Mouse (Mus musculus): ENCODE measurements around the gene Map3k5. TPM values are rescaled to one million over a fixed set of nuclear protein-coding genes. Genes with fewer than 3 reads are reported as not detected.
A peak's percentile ranks its signal among the peaks of the same experiment; 100 is the strongest.

Map3k5 gene
- polyA plus RNA-seq, 1 experiment from 2014 or later = 3.1 TPM

DNA sequence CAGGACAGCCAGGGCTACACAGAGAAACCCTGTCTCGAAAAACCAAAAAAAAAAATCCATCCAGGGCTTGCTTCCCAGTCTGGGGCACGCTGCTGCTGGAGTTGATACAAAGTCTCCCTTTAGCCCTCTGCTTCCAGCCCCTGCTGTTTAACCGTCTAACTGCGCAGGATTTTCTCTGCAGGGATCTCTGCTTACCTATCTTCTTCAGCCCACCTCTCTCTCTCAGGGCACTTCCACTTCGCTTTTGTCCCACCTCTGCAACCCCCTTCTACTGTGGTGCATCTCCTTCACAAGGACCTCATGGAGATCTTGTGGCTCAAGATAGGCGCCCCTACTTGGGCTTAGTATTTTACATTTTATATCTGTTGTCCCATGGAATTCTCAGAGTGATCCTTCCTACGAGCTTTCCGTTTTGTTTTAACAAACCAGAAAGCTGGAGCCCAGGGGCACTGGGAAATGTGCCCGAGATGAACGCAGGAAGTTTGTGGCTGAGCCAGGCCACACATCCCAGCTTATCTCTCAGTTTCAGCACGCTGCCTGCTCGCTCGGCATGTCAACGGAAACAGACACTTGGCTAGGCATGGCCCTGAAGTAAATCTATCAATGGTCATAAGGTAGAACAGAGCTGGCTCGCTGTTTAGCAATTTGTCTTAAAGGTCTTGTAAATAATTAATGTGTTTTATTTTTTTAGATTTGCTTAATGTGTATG lies 201.2 kb downstream of the Map3k5 start:
- TF ChIP-seq CTCF (IDR thresholded peaks at IDR 0.05) (no peak), EP300 (IDR thresholded peaks at IDR 0.05) (no peak)
- Histone ChIP-seq H3K4me3 (ENCODE audit: low read depth, low read length) (no peak overlapping the region), H3K9ac (replicated peaks; ENCODE audit: low read depth) (no peak overlapping the region), H3K4me2 (replicated peaks; ENCODE audit: low read depth, low read length) (no peak overlapping the region), H3K36me3 (ENCODE audit: insufficient read depth, low read length) (0 out of 2 replicates have a peak, but pooled peaks cover 3% of the 10 kb centered on the region), H3K9me3 (ENCODE audit: low read length) (no peaks in the 10 kb centered on the region), H3K27ac (ENCODE audit: low read length) (no peak overlapping the region), H3K27me3 (replicated peaks; ENCODE audit: insufficient read depth, low read length) (no peaks in the 10 kb centered on the region), H3K4me1 (ENCODE audit: insufficient read depth, low read depth, low read length) (no peaks in the 10 kb centered on the region)
- DNase-seq (ENCODE audit: low spot score) = no peak
- ATAC-seq = no peak
- WGBS = 50% methylated on average over 15 of the region's 15 CpGs

DNA sequence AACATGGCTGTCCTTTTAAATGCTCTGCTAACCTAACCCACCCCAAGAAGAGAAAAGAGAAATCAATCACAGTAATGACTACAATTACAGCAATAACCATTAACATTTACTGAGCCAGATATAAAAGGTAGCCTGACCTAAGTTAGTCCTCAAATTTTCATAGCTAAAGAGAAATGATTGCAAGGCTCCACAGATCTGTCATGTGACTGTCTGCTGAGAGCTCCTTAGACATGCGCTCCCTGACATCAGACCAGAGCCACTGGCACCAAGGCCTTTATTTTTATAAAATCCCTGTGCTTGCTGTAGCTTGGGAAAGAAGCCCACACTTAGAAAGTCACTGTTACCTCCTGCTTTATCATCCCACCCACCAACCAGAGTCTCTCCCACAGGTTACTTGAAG lies 202.2 kb downstream of the Map3k5 start:
- DNase-seq (ENCODE audit: low spot score) = no peak
- H3K27ac ChIP-seq (ENCODE audit: low read length) = no peak overlapping the region
- no peaks in the 10 kb centered on the region for H3K27me3 ChIP-seq (replicated peaks; ENCODE audit: insufficient read depth, low read length)

DNA sequence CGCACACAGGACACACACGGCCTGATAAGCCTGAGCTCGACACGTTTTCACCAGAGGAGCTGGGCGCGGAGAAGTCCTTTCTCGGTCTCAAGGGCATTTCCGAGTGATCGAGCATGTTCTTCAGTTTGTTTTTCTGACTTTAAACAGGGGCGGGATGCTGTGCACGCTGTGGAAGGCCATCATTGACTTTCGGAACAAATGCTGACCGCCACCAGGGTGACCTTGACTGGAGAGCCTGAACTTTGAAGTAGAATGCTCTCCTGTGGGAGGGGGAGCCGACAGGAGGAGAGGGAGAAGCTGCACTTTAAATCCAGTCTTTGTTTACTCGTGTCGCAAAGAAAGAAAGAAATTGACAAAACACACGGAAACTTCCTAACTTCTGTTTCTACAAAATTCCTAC lies 207.1 kb downstream of the Map3k5 start:
- ATAC-seq (no peak), DNase-seq (ENCODE audit: low spot score) (no peak)
- Histone ChIP-seq H3K4me2 (replicated peaks; ENCODE audit: low read depth, low read length) (no peak overlapping the region), H3K27ac (ENCODE audit: low read length) (no peak overlapping the region), H3K36me3 (ENCODE audit: insufficient read depth, low read length) (0 out of 2 replicates have a peak, but pooled peaks cover 3% of the 10 kb centered on the region), H3K27me3 (replicated peaks; ENCODE audit: insufficient read depth, low read length) (no peaks in the 10 kb centered on the region), H3K4me3 (ENCODE audit: low read depth, low read length) (no peak overlapping the region), H3K4me1 (ENCODE audit: insufficient read depth, low read depth, low read length) (no peaks in the 10 kb centered on the region), H3K9ac (replicated peaks; ENCODE audit: low read depth) (no peak overlapping the region), H3K9me3 (ENCODE audit: low read length) (no peaks in the 10 kb centered on the region)
- WGBS = 50% methylated on average over 17 of the region's 17 CpGs
- TF ChIP-seq CTCF (IDR thresholded peaks at IDR 0.05) = no peak
- TF ChIP-seq EP300 (IDR thresholded peaks at IDR 0.05) = no peak

More for the DNA sequence above, 202.2 kb downstream of the Map3k5 start:
- 0 out of 2 replicates have a peak, but pooled peaks cover 3% of the 10 kb centered on the region for H3K36me3 ChIP-seq (ENCODE audit: insufficient read depth, low read length)
- 89% methylated on average over 1 of the region's 1 CpGs for WGBS
- TF ChIP-seq CTCF (IDR thresholded peaks at IDR 0.05) (no peak), EP300 (IDR thresholded peaks at IDR 0.05) (no peak)
- no peak overlapping the region for H3K9ac ChIP-seq (replicated peaks; ENCODE audit: low read depth)
- ATAC-seq = no peak
- H3K9me3 ChIP-seq (ENCODE audit: low read length) = no peaks in the 10 kb centered on the region
- H3K4me2 ChIP-seq (replicated peaks; ENCODE audit: low read depth, low read length) = no peak overlapping the region
- H3K4me1 ChIP-seq (ENCODE audit: insufficient read depth, low read depth, low read length) = no peaks in the 10 kb centered on the region
- H3K4me3 ChIP-seq (ENCODE audit: low read depth, low read length) = no peak overlapping the region

DNA sequence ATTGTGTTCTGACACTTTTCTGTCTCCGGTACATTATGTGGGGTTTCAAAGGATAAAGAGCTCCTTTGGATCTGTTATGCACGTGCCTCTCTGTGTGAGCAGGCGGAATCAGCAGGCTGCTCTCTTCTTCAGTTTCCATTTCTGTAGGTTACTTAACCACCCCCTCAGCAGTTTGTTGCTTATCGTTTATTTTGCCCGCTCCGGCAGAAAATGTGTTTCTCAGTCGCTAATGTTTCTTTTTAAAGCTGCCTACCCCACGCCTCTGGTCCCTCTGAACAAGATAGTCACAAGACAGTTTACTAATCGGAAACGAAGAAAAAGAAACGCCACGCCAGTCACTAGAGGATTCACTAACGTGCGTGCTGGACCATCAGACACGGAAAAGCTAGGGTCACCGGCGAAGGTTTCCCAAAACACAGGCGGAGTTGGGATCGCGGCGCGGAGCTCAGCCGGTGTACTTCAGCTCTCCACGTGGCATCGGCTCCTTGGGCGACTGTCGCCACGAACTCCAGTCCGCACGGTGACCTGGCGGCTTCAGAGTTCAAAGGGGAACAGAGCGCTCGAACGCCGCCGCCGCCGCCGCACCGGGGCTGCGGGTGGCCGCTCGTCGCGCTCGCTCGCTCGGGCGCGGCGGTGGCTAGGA lies 214.0 kb downstream of the Map3k5 start, which contains the start of gene Map7:
TSS of gene Map7 (plus strand) at position 342 of the 643 bp plus-strand sequence.
- ATAC-seq = no peak
- H3K4me1 ChIP-seq (ENCODE audit: insufficient read depth, low read depth, low read length) = no peaks in the 10 kb centered on the region
- TF ChIP-seq EP300 (IDR thresholded peaks at IDR 0.05) (no peak), CTCF (IDR thresholded peaks at IDR 0.05) (no peak)
- peak within 1 kb of the TSS; percentile 96 for H3K4me2 ChIP-seq (replicated peaks; ENCODE audit: low read depth, low read length)
- H3K36me3 ChIP-seq (ENCODE audit: insufficient read depth, low read length) = no peaks in the 10 kb centered on the region
- peak within 1 kb of the TSS; percentile 81 for H3K9ac ChIP-seq (replicated peaks; ENCODE audit: low read depth)
- DNase-seq (ENCODE audit: low spot score) = peak; percentile 26
- 3% methylated on average over 48 of the region's 51 CpGs for WGBS
- H3K9me3 ChIP-seq (ENCODE audit: low read length) = no peaks in the 10 kb centered on the region
- H3K27ac ChIP-seq (ENCODE audit: low read length) = peak within 1 kb of the TSS; percentile 82
- peak within 1 kb of the TSS; percentile 81 for H3K4me3 ChIP-seq (ENCODE audit: low read depth, low read length)
- H3K27me3 ChIP-seq (replicated peaks; ENCODE audit: insufficient read depth, low read length) = no peaks in the 10 kb centered on the region

DNA sequence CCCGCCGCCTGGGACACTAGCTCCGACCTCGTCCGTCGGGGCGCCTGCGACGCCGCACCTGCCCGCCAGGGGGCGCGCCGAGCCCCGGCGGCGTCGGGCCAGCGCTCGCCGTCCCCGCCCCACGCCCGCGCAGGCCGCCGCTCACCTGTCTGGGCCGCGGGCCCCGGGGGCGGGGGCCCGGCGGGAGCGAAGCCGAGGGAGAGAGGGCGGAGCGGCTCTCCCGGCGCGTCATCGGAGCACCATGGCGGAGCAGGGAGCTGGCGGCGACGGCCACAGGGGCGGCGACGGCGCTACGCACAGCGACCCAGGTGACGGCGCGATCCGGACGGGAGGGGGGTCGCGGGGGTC lies 214.5 kb downstream of the Map3k5 start:
- peak overlapping the region; percentile 96 for H3K4me2 ChIP-seq (replicated peaks; ENCODE audit: low read depth, low read length)
- no peaks in the 10 kb centered on the region for H3K27me3 ChIP-seq (replicated peaks; ENCODE audit: insufficient read depth, low read length)
- ATAC-seq = peak; percentile 97
- H3K27ac ChIP-seq (ENCODE audit: low read length) = peak overlapping the region; percentile 82
- WGBS = 0% methylated on average over 5 of the region's 58 CpGs
- no peaks in the 10 kb centered on the region for H3K4me1 ChIP-seq (ENCODE audit: insufficient read depth, low read depth, low read length)
- no peak for TF ChIP-seq EP300 (IDR thresholded peaks at IDR 0.05)
- peak; percentile 27 for TF ChIP-seq CTCF (IDR thresholded peaks at IDR 0.05)
- H3K36me3 ChIP-seq (ENCODE audit: insufficient read depth, low read length) = no peaks in the 10 kb centered on the region
- peak overlapping the region; percentile 81 for H3K4me3 ChIP-seq (ENCODE audit: low read depth, low read length)
- peak overlapping the region; percentile 81 for H3K9ac ChIP-seq (replicated peaks; ENCODE audit: low read depth)
- no peaks in the 10 kb centered on the region for H3K9me3 ChIP-seq (ENCODE audit: low read length)
- DNase-seq (ENCODE audit: low spot score) = peak; percentile 87

DNA sequence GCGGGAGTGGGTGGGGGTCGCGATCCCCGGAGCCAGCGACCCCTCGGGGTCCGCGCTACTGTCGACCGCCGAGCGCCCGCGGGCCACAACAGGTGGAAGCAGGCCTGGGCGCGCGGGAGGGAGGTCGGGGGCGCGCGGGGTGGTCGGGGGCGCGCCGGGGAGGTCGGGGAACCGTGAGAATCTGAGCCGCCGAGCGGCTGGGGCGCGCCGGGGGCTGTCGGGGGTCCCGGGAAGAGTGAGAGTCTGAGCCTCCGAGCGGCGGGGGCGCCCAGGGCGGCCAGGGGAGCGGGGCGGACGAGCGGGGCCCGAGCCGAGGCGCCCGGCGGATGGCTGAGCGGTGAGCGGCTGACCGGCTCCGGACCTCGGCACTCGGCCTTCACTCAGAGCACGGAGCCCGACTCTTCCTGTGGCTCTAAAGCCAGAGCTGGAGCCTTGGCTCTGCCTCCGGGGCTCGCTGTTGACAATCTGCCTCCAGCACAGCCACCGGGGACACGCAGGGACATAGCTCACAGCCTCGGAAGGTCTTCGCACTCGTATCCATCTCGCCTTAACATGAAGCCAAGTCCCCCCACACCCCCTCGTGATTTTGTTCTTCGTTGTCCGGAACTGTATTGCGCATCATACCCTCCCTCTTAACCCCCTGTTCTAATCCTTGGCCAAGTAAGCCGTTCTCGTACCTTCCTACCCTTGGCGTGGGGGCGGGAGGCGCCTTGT lies 215.0 kb downstream of the Map3k5 start:
- H3K4me1 ChIP-seq (ENCODE audit: insufficient read depth, low read depth, low read length) = no peaks in the 10 kb centered on the region
- H3K4me2 ChIP-seq (replicated peaks; ENCODE audit: low read depth, low read length) = peak overlapping the region; percentile 96
- H3K4me3 ChIP-seq (ENCODE audit: low read depth, low read length) = peak overlapping the region; percentile 81
- no peaks in the 10 kb centered on the region for H3K36me3 ChIP-seq (ENCODE audit: insufficient read depth, low read length)
- ATAC-seq (peak; percentile 63), DNase-seq (ENCODE audit: low spot score) (peak; percentile 47)
- TF ChIP-seq EP300 (IDR thresholded peaks at IDR 0.05) (no peak), CTCF (IDR thresholded peaks at IDR 0.05) (no peak; the same call in 1 of the 2 replicates)
- H3K27me3 ChIP-seq (replicated peaks; ENCODE audit: insufficient read depth, low read length) = no peaks in the 10 kb centered on the region
- peak overlapping the region; percentile 81 for H3K9ac ChIP-seq (replicated peaks; ENCODE audit: low read depth)
- WGBS = under 1% methylated on average over 49 of the region's 74 CpGs
- H3K27ac ChIP-seq (ENCODE audit: low read length) = peak overlapping the region; percentile 82
- H3K9me3 ChIP-seq (ENCODE audit: low read length) = no peaks in the 10 kb centered on the region
